16 mouse cellular contexts compared by ENCODE assay signal in the genomic region with DNA sequence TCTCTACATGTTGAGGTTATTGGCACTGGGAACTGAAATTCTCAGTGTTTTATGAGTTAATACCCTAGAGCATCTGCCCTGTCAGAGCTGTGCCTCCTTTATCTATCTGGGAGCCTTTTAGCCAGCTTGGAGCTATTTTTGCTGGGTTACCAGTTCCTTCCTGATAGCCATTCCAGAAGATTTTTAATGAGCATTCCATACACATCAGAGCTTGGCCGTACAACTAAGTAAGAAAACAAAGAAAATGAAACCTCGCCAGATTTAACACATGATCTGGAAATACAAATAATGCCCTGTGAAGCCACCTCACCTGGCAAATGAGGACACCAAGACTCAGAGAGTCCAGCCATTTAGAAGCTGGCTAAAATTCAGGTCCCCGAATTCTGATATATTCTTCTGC.
"Had no signal": no experiment of that assay in that cellular context is flagged by ENCODE, and none has a peak within 500 bp of the region (broad histone marks: within the 10 kb centered on the region; RNA-seq: fewer than 3 reads in every experiment).

No protein-coding gene starts in this region.

- H3K4me3 ChIP-seq: left cerebral cortex, adult 2 months; liver, embryonic 12.5 days; liver, embryonic 15.5 days; lung, embryonic 15.5 days; midbrain, embryonic 12.5 days; midbrain, embryonic 15.5 days; neural tube, embryonic 13.5 days had no signal

- H3K9ac ChIP-seq: liver, embryonic 12.5 days; liver, embryonic 15.5 days; lung, embryonic 15.5 days; midbrain, embryonic 12.5 days; midbrain, embryonic 15.5 days; neural tube, embryonic 13.5 days had no signal

- H3K27ac ChIP-seq: liver, embryonic 12.5 days; liver, embryonic 15.5 days; lung, embryonic 15.5 days; macrophage; midbrain, embryonic 12.5 days; midbrain, embryonic 15.5 days; neural tube, embryonic 13.5 days had no signal

- H3K9me3 ChIP-seq: liver, embryonic 12.5 days; liver, embryonic 15.5 days; lung, embryonic 15.5 days; midbrain, embryonic 12.5 days; midbrain, embryonic 15.5 days; neural tube, embryonic 13.5 days had no signal

- H3K4me2 ChIP-seq: liver, embryonic 12.5 days; liver, embryonic 15.5 days; lung, embryonic 15.5 days; midbrain, embryonic 12.5 days; midbrain, embryonic 15.5 days; neural tube, embryonic 13.5 days had no signal

- DNase-seq: kidney, adult 9 months; kidney, postnatal 14 days; kidney, postnatal 4 days; layer of hippocampus, postnatal 36 days; lung, adult 18-20 months; lung, postnatal 10 days; thymus, adult 18-20 months; thymus, postnatal 36 days had no signal

- H3K36me3 ChIP-seq: liver, embryonic 12.5 days; liver, embryonic 15.5 days; lung, embryonic 15.5 days had no signal

- ATAC-seq: liver, embryonic 12.5 days; midbrain, embryonic 15.5 days had no signal

- H3K27me3 ChIP-seq: liver, embryonic 12.5 days; liver, embryonic 15.5 days; lung, embryonic 15.5 days; midbrain, embryonic 12.5 days; midbrain, embryonic 15.5 days; neural tube, embryonic 13.5 days had no signal

- H3K4me1 ChIP-seq: liver, embryonic 12.5 days; liver, embryonic 15.5 days; midbrain, embryonic 12.5 days; midbrain, embryonic 15.5 days; neural tube, embryonic 13.5 days had no signal
